Mouse (Mus musculus): ENCODE measurements around the gene Trip6. TPM values are rescaled to one million over a fixed set of nuclear protein-coding genes. Genes with fewer than 3 reads are reported as not detected.

Trip6 gene
- polyA plus RNA-seq, 1 experiment, result 15.5 TPM

DNA sequence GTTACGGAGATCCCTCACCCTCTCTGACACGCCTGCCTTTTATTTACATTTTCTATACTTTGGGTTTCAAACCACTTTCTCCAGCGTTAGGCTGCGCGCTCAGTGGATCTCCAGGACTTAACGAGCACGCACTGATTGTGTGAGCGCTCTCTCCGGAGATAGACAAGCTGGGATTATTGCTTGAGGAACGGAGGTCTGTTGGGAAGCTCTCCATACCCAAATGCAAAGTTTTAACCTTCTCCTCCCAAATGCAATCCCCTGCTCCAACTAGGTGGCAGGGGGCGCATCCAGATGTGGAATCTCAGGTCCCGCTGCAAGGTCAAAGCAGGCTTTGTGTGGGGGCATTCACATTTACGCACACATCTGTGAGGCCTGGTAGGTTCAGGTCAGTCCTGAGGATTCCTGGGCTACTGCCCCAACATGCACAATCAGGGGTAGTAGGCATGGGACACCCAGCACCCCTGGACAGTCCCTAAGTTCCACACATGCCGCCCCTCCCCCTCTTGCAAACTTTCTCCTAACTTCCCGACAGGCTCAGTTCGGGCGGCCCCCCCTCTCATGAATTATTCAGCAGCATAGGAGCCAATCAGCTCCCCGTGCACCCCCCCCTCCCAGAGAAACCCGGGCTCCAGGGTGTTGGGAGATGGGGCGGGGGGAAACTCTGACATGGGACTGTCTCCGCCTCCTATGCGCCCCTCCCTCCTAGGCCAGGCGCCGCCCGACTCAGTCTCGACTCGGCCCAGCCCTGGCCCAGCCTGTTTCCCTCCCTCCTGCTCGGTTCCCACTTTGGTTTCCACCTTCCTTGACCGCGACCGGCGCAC lies 35.4 kb upstream of the Trip6 start, which contains the start of gene Ephb4:
Gene Ephb4, plus strand, starts transcription at position 726 of the 821 bp plus-strand sequence.
- Histone ChIP-seq H3K4me3 (replicated peaks; ENCODE audit: control insufficient read depth, low read depth, low read length) (no peak within 1 kb of the TSS), H3K4me1 (ENCODE audit: control insufficient read depth, insufficient read depth, low read length) (no peaks in the 10 kb centered on the region; the same call in 1 of the 2 replicates), H3K27ac (ENCODE audit: control insufficient read depth, insufficient read depth, low read depth, low read length, poor library complexity) (no peak within 1 kb of the TSS; the same call in 1 of the 2 replicates)
- TF ChIP-seq POLR2A (IDR thresholded peaks at IDR 0.05; ENCODE audit: borderline replicate concordance, control insufficient read depth, low read depth, low read length) (no peak), CTCF (IDR thresholded peaks at IDR 0.05; ENCODE audit: control insufficient read depth, insufficient read depth, low read length) (no peak)
- WGBS, result 2% methylated on average over 32 of the region's 32 CpGs

DNA sequence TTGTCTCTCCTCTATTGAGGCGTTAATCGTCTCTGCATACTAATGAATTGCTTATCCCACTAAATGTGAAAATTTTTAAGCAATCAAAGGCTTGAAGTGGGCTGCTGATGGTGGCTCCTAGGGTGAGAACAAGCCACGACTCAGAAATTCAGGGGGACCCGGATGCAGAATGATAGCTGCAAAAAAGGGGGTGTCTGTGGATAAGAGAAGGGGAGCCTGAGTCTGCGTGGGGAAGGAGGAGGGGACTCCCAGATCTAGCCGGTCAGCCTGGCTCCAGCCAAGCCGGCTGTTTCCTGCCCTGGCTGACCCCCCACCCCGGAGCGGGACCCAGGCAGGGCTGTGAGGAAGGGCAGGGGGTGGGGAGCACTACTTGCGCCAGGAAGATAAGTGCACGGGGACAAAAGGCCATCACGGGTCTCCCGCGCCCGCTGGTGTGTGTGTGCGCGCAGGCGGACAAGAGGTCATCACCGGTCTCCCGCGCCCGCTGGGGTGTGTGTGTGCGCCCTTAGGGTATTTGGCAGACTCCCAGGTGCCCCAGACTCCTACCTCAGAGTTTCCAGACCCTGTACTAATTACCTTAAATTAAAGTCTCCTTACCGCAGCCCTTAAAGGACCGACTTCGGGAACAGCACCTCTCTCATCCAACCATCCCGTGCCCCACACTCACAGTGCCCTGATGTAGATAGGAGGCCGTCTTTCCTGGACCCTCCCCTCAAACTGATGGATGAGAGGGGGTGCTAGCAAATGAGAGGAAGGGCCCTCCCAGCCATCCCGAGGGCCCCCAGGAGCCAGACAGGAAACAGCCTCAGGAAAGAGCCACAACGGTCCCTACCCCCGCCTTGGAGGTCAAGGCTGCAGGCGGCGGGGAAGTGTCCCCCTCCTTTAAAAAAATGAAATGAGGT lies 34.5 kb upstream of the Trip6 start:
- no peak for TF ChIP-seq CTCF (IDR thresholded peaks at IDR 0.05; ENCODE audit: control insufficient read depth, insufficient read depth, low read length)
- no peak for TF ChIP-seq POLR2A (IDR thresholded peaks at IDR 0.05; ENCODE audit: borderline replicate concordance, control insufficient read depth, low read depth, low read length)
- Histone ChIP-seq H3K4me3 (replicated peaks; ENCODE audit: control insufficient read depth, low read depth, low read length) (no peak overlapping the region), H3K4me1 (ENCODE audit: control insufficient read depth, insufficient read depth, low read length) (no peaks in the 10 kb centered on the region; the same call in 1 of the 2 replicates), H3K27ac (ENCODE audit: control insufficient read depth, insufficient read depth, low read depth, low read length, poor library complexity) (no peak overlapping the region)
- 4% methylated on average over 33 of the region's 33 CpGs for WGBS

DNA sequence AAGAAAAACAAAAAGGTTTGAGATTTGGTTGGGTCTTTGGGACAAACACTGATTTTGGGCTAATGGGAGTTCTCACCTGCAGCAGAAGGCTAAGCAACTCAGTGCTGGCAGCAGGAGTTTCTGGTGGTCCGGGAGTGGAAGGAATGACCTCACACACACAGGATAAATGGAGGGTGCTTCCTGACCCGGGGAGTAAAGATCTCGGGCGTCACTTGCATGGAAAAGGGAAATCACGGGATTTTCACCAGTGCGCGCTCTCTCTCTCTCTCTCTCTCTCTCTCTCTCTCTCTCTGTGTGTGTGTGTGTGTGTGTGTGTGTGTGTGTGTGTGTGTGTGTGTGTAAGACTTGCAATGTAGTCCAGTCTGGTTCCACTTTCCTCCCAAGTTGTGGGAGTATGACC lies 33.7 kb upstream of the Trip6 start:
- TF ChIP-seq POLR2A (IDR thresholded peaks at IDR 0.05; ENCODE audit: borderline replicate concordance, control insufficient read depth, low read depth, low read length) (no peak), CTCF (IDR thresholded peaks at IDR 0.05; ENCODE audit: control insufficient read depth, insufficient read depth, low read length) (no peak)
- 66% methylated on average over 7 of the region's 7 CpGs for WGBS
- H3K27ac ChIP-seq (ENCODE audit: control insufficient read depth, insufficient read depth, low read depth, low read length, poor library complexity), result no peak overlapping the region
- no peaks in the 10 kb centered on the region; the same call in 1 of the 2 replicates for H3K4me1 ChIP-seq (ENCODE audit: control insufficient read depth, insufficient read depth, low read length)
- H3K4me3 ChIP-seq (replicated peaks; ENCODE audit: control insufficient read depth, low read depth, low read length), result no peak overlapping the region

DNA sequence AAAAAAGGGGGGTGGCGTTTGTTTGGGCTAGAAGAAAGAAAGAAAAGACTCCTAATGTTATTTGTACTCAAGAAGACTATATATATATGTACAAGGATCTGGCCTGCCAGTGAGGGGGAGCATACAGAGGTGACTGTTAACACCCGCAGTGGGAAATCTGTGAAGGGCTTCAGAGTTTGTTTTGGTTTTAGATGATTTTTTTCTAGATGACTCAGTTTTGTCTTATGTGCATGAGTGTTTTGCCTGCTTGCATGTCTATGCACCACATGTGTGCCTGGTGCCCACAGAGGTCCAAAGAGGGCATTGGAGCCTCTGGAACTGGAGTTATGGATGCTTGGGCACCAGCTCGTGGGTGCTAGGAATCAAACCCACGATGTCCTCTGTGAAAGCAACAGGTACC lies 32.8 kb upstream of the Trip6 start:
- Histone ChIP-seq H3K4me1 (ENCODE audit: control insufficient read depth, insufficient read depth, low read length) (no peaks in the 10 kb centered on the region; the same call in 1 of the 2 replicates), H3K4me3 (replicated peaks; ENCODE audit: control insufficient read depth, low read depth, low read length) (no peak overlapping the region), H3K27ac (ENCODE audit: control insufficient read depth, insufficient read depth, low read depth, low read length, poor library complexity) (no peak overlapping the region)
- WGBS, result 76% methylated on average over 4 of the region's 4 CpGs
- TF ChIP-seq CTCF (IDR thresholded peaks at IDR 0.05; ENCODE audit: control insufficient read depth, insufficient read depth, low read length) (no peak), POLR2A (IDR thresholded peaks at IDR 0.05; ENCODE audit: borderline replicate concordance, control insufficient read depth, low read depth, low read length) (no peak)

DNA sequence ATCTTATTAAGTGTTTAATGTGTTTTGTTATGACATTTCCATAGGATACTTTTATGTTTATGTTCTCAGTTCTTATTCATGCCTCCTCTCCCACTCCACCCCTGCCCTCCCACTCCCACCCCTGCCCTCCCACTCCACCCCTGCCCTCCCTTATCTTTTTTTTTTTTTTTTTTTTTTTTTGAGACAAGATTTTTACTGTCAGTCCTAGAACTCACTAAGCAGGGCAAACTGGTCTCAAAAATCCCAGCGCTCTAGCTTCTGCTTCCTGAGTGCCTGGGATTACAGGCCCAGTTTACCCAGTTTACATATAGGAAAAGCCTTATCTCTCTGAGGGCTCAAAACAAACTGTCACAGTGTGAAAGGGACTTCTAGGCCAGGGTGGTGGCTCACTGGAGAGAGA lies 32.2 kb upstream of the Trip6 start:
- WGBS, result 79% methylated on average over 1 of the region's 1 CpGs
- Histone ChIP-seq H3K4me3 (replicated peaks; ENCODE audit: control insufficient read depth, low read depth, low read length) (no peak overlapping the region), H3K27ac (ENCODE audit: control insufficient read depth, insufficient read depth, low read depth, low read length, poor library complexity) (no peak overlapping the region), H3K4me1 (ENCODE audit: control insufficient read depth, insufficient read depth, low read length) (no peaks in the 10 kb centered on the region; the same call in 1 of the 2 replicates)
- TF ChIP-seq POLR2A (IDR thresholded peaks at IDR 0.05; ENCODE audit: borderline replicate concordance, control insufficient read depth, low read depth, low read length) (no peak), CTCF (IDR thresholded peaks at IDR 0.05; ENCODE audit: control insufficient read depth, insufficient read depth, low read length) (no peak)

DNA sequence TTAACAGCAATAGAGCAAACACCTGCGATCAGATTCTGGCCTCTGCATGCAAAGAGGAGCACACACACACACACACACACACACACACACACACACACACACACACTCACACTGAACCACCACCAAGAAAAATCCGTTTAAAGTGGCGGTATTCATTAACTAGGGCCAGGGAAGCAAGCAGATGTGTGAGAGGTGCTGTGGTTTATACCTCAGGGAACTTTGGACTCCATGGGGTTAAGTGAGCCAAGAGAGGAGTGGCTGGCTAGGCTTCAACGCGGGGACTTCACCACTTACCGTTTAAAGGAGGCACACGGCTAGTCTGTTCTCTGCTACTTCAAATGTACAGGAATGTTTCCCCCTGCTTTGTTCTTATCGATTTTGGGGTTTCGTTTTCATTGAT lies 31.6 kb upstream of the Trip6 start:
- no peaks in the 10 kb centered on the region; the same call in 1 of the 2 replicates for H3K4me1 ChIP-seq (ENCODE audit: control insufficient read depth, insufficient read depth, low read length)
- no peak overlapping the region for H3K27ac ChIP-seq (ENCODE audit: control insufficient read depth, insufficient read depth, low read depth, low read length, poor library complexity)
- no peak overlapping the region for H3K4me3 ChIP-seq (replicated peaks; ENCODE audit: control insufficient read depth, low read depth, low read length)
- no peak for TF ChIP-seq CTCF (IDR thresholded peaks at IDR 0.05; ENCODE audit: control insufficient read depth, insufficient read depth, low read length)
- no peak for TF ChIP-seq POLR2A (IDR thresholded peaks at IDR 0.05; ENCODE audit: borderline replicate concordance, control insufficient read depth, low read depth, low read length)
- 16% methylated on average over 9 of the region's 9 CpGs for WGBS

DNA sequence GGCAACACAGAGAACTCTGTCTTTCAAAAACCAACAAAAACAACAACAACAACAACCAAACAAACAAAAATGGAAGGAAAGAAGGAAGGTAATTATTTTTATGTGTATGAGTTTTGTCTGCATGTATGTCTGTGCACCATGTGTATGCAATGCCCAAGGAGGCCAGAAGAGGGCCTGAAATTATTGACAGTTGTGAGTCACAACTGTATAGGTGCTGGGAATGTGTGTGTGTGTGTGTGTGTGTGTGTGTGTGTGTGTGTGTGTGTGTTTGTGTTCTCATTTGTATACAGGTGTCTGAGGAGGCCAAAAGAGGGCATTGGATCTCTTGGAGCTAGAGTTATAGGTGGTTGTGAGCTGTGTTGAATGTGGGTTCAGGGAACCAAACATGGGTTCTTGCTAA lies 29.7 kb upstream of the Trip6 start:
- TF ChIP-seq POLR2A (IDR thresholded peaks at IDR 0.05; ENCODE audit: borderline replicate concordance, control insufficient read depth, low read depth, low read length), result no peak
- no peak for TF ChIP-seq CTCF (IDR thresholded peaks at IDR 0.05; ENCODE audit: control insufficient read depth, insufficient read depth, low read length)
- no peak overlapping the region for H3K4me3 ChIP-seq (replicated peaks; ENCODE audit: control insufficient read depth, low read depth, low read length)
- H3K27ac ChIP-seq (ENCODE audit: control insufficient read depth, insufficient read depth, low read depth, low read length, poor library complexity), result no peak overlapping the region
- H3K4me1 ChIP-seq (ENCODE audit: control insufficient read depth, insufficient read depth, low read length), result peaks cover 3% of the 10 kb centered on the region; the same call in 1 of the 2 replicates

DNA sequence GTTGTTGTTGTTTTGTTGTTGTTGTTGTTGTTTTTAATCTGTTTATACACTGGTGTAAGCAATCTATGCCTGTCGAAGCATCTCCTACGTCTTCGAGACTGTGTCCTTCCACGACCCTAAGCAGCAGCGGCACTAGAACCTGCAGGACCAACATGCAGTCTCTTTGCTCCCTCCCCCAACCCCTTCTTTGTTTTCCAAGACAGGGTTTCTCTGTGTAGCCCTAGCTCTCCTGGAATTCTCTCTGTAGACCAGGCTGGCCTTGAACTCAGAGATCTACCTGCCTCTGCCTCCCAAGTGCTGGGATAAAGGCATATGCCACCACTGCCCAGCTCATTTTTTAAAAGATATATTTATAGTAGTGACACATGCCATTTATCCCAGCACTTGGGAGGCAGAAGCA lies 29.2 kb upstream of the Trip6 start:
- Histone ChIP-seq H3K4me1 (ENCODE audit: control insufficient read depth, insufficient read depth, low read length) (peaks cover 3% of the 10 kb centered on the region; the same call in 1 of the 2 replicates), H3K27ac (ENCODE audit: control insufficient read depth, insufficient read depth, low read depth, low read length, poor library complexity) (no peak overlapping the region), H3K4me3 (replicated peaks; ENCODE audit: control insufficient read depth, low read depth, low read length) (no peak overlapping the region)
- 89% methylated on average over 5 of the region's 5 CpGs for WGBS
- TF ChIP-seq CTCF (IDR thresholded peaks at IDR 0.05; ENCODE audit: control insufficient read depth, insufficient read depth, low read length), result no peak
- TF ChIP-seq POLR2A (IDR thresholded peaks at IDR 0.05; ENCODE audit: borderline replicate concordance, control insufficient read depth, low read depth, low read length), result no peak

Measured in bone marrow, adult 2 months (tissue).